Mouse (Mus musculus): ENCODE measurements at regions not wholly inside any gene's neighbourhood (a gene's known extent, or its start where the extent isn't known, plus 50 kb on each side); places are given as distances from the start of the nearest gene placed in this dataset.

- DNase-seq: no peak
These were observed 588.7 kb upstream of the Cdh11 start for GRCm38 (mm10) chr8:103374151-103374550.

- no peak for DNase-seq
These were observed 593.1 kb upstream of the Cdh11 start for GRCm38 (mm10) chr8:103378545-103378944.

- DNase-seq: no peak
These were observed 596.1 kb upstream of the Cdh11 start for GRCm38 (mm10) chr8:103381575-103381974.

- DNase-seq: no peak
These were observed 605.9 kb upstream of the Cdh11 start for GRCm38 (mm10) chr8:103391359-103391758.

GRCm38 (mm10) chr8:103395316-103395715 is 609.9 kb upstream of the Cdh11 start:
- peak; percentile 34 for DNase-seq

- DNase-seq: no peak
These were observed 612.7 kb upstream of the Cdh11 start for GRCm38 (mm10) chr8:103398179-103398578.

DNA sequence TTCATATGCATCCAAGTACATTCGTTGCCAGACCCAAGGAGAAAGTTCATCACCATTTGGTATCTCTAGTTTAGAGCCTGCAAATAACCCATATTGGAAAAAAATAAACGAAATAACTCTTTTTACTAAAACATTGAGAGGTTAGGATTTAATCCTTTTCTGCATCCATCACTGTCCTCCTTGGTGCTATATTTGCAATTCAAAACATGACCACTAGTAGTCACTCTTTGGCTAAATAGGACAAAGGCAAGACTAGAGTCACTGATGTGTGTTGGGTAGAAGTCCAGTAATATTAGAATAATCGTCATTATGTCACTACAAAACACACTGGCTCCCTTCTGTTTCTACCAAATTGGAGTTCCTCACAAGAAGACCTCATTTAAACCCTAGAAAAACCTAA is 614.0 kb upstream of the Cdh11 start:
- DNase-seq: no peak

DNA sequence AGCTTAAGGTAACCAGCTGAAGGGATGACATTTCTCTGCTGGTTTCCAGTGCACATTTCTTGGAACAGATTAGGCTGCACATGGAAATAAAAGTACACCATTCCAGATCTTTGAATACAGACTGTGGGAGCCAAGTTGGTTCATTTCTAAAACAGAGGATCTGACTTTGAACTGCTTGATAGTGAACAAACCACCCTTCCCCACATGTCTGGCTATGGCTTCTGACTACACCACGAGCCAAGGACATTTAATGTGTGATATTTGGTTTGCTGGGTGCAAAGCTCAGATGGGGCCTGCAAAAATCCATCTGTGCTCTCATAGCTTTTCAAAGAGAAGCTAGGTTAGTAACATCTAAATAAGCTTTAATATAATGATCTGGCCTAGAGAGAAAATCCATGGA is 614.7 kb upstream of the Cdh11 start:
- DNase-seq: no peak

- DNase-seq: no peak
These were observed 617.3 kb upstream of the Cdh11 start for GRCm38 (mm10) chr8:103402731-103403130.

DNA sequence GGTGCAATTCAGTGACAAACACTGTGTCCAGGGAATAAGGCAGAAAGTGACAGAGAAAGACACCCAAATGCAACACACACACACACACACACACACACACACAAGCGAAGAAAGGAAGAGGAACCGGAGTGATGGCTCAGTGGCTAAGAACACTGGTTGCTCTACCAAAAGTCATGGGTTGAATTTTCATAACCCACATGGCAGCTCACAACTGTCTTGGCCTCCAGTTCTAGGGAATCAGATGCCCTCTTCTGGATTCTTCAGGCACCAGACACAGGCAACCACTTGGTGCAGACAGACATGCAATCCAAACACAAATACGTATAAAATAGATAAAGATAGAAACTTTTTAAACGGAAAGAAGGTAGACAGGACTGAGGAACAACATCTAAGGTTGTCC is 618.4 kb upstream of the Cdh11 start:
- no peak for DNase-seq

GRCm38 (mm10) chr8:103405787-103406186 is 620.3 kb upstream of the Cdh11 start:
- no peak for DNase-seq

GRCm38 (mm10) chr8:103406921-103407320 is 621.5 kb upstream of the Cdh11 start:
- no peak for DNase-seq

DNA sequence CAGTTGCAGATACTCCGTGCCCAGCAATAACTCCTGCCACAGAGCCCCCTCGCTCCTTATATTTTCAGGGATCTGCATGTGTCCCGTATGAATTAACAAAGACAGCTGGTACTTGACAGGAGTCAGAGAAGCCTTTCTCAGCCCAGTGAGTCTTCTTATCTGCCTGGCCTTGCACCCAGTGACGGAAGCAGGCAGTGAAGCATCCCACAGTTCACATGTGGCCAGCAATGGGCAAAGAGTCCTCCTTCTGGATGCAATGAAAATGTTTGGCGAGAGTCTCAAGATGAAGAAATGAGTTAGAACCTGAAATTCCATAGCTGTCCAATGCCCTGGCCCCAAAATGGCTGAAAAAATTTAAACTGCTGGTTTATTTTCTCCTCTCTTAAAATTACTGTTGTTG is 622.2 kb upstream of the Cdh11 start:
- no peak for DNase-seq

GRCm38 (mm10) chr8:103408411-103408810 is 623.0 kb upstream of the Cdh11 start:
- no peak for DNase-seq

DNA sequence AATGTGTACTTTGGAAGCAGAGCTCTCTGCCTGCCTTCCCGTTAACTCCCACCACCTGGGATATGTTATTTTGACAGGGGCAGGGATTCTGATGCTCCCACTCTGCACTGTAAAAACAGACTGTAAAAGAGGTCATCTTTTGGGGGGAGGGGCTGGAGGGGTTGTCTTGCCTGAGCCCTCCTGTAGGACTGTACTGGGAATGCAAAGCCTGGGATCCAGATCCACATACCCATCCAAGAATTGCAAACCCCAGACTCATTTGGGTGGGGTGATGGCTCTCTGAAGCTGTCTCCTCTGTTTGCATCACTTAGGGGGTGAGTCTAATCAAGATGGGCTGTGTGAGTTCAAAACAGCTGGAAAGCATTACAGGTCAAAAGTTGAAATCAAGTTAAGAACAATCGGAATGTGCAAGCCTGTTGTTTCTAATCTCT is 623.7 kb upstream of the Cdh11 start:
- DNase-seq: no peak

DNA sequence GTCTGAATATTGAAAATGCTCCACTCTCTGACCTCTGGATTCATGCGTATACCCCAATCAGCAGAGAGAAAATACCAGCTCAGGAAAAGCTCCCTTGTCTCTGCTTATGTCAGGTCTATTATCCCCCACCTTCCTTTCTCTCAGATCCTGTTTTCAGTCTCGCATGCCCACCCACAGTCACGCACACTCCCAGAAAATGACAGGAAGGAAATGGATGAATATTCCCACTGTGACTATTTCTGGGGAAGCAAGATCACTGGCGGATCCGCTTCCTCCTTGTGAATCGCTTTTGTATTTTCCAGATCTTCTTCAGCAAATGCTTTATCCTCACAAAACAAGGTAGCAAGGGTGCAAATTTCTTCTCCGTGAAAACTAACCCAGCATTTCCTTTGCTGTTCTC is 627.3 kb upstream of the Cdh11 start:
- DNase-seq: no peak

- DNase-seq: peak; percentile 61
These were observed 628.4 kb upstream of the Cdh11 start for GRCm38 (mm10) chr8:103413589-103414575.

GRCm38 (mm10) chr8:103422313-103422973 is 637.0 kb upstream of the Cdh11 start:
- no peak for DNase-seq

- DNase-seq: no peak
These were observed 640.5 kb upstream of the Cdh11 start for GRCm38 (mm10) chr8:103425967-103426366.

GRCm38 (mm10) chr8:103430874-103431492 is 645.5 kb upstream of the Cdh11 start:
- DNase-seq: no peak

DNA sequence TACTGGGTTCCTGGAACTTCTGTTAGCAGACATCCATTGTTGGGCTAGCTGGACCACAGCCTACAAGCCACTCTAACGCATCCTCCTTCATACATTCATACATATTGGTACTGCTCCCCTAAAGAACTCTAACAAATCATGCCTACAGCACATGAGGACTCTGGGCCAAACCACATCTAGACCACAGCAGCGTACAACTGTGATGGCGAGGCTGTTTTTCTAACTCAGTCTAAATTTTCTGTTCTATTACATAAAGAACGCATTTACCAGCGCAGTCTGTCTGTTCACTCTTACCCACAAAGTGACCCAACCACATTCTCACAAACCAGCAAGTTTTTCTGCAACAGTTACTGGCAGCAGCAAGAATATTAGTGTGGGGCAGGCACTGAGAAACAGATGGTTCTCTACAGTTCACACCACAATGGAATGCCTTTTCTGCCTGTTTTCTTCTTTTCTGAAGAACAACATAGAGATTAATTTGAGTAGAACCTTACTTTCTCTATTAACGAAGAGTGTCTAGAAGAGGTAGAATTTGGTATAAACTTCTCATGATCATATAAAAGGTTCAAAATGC is 648.2 kb upstream of the Cdh11 start:
- DNase-seq: no peak

DNA sequence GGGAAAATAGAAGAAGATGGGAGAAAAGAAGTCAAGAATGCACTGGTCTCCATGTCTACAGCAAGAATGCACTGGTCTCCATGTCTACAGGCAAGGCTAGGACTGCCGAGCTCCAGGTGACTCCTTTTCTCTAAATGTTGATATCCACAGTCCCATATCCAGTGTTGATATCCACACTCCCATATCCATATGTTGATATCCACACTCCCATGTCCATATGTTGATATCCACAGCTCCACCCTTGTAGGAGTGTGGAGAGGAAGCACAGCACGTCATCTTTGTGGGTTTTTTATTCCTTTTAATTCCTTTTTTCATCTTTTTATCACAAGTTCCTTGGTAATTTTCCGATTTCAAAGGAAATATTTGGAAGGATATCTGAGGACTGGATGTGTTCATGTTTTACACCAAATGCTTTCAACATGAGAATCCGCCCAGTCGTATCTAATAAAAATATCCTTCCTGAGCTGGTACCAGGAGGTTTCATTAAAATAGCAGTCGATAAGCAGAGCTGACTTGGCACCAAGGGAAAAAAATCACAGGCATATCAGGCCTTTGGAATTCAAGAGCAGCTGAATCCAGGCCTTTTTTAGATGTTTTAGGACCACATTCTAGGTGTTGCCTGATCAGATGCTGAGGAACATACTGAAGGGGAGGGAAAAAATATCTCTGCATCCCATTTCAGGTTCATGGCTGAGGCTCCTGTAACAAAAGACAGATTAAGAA is 653.7 kb upstream of the Cdh11 start:
- no peak for DNase-seq

DNA sequence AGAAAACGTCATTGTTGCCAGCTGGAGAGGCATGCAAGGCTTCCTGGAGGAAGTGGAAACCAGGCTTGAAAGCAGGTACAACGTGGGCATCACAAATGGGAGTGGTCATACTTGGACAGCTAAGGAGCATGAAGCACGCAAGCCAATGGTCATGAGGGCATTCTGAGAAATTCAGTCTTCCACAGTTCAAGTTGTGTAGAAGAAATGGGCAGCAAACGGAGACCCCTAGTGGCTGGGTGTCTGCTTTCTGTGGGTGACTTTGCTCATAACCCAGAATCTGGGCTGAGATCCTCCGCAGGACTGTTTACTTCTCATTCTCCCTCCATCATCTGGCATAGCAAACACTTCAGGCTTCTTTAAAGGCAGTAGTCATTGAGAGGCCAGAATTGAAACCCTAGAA is 655.7 kb upstream of the Cdh11 start:
- DNase-seq: peak; percentile 42

Data from retina, postnatal 1 day (tissue).